Mouse (Mus musculus): ENCODE data around the gene Trip4. TPM values are rescaled to one million over a fixed set of nuclear protein-coding genes. Genes with fewer than 3 reads are reported as not detected.
A peak's percentile ranks its signal among the peaks of the same experiment; 100 is the strongest.
"Not testable (repeated sequence)": the region's sequence is repeated elsewhere in the genome, so short reads cannot be mapped to it uniquely, and the experiment has no call there.

The Trip4 gene
- total RNA-seq, 2 experiments from 2014 or later = 23.9 to 24.4 TPM

GRCm38 (mm10) chr9:65795651-65796050, 112.9 kb downstream of the Trip4 start:
- no peak for DNase-seq (ENCODE audit: low spot score in 2 of 2)

- DNase-seq (ENCODE audit: low spot score in 2 of 2) = no peak
These were observed 114.3 kb downstream of the Trip4 start for GRCm38 (mm10) chr9:65794313-65794712.

GRCm38 (mm10) chr9:65793506-65793905, 115.1 kb downstream of the Trip4 start:
- DNase-seq (ENCODE audit: low spot score in 2 of 2) = no peak

- DNase-seq (ENCODE audit: low spot score in 2 of 2) = peak in 1 of 2 experiments; percentile 16
These were observed 115.5 kb downstream of the Trip4 start for GRCm38 (mm10) chr9:65793086-65793485.

- no peak for DNase-seq (ENCODE audit: low spot score in 2 of 2)
These were observed 116.7 kb downstream of the Trip4 start for GRCm38 (mm10) chr9:65791846-65792245.

GRCm38 (mm10) chr9:65791106-65791505, 117.5 kb downstream of the Trip4 start:
- DNase-seq (ENCODE audit: low spot score in 2 of 2) = no peak

- DNase-seq (ENCODE audit: low spot score in 2 of 2) = no peak
These were observed 118.8 kb downstream of the Trip4 start for GRCm38 (mm10) chr9:65789788-65790187.

GRCm38 (mm10) chr9:65788556-65788955, 120.0 kb downstream of the Trip4 start:
- no peak for DNase-seq (ENCODE audit: low spot score in 2 of 2)

GRCm38 (mm10) chr9:65787829-65788344, 120.7 kb downstream of the Trip4 start:
- DNase-seq (ENCODE audit: low spot score in 2 of 2) = no peak

GRCm38 (mm10) chr9:65786885-65787787, 121.5 kb downstream of the Trip4 start:
- no peak for DNase-seq (ENCODE audit: low spot score in 2 of 2)

GRCm38 (mm10) chr9:65785772-65786368, 122.7 kb downstream of the Trip4 start:
- DNase-seq (ENCODE audit: low spot score in 2 of 2) = no peak

- not testable (repeated sequence) for DNase-seq (ENCODE audit: low spot score in 2 of 2)
These were observed 129.0 kb downstream of the Trip4 start for GRCm38 (mm10) chr9:65779619-65780018.

Other genes starting within 250 kb of the Trip4 start
- 100 to 1,000 TPM; 232 to 238 TPM for gene Oaz2, start 240.8 kb downstream of the Trip4 start, total RNA-seq (2021)
- gene Zfp609, start 81.2 kb downstream of the Trip4 start, total RNA-seq (2021) = 10 to 100 TPM; 34.1 to 39.0 TPM
- 10 to 100 TPM; 28.6 to 29.1 TPM for gene Pclaf, start 18.6 kb downstream of the Trip4 start, total RNA-seq (2021)
- gene Csnk1g1, start 130 bp upstream of the Trip4 start, total RNA-seq (2021) = 10 to 100 TPM; 15.3 to 16.5 TPM
- 100 to 1,000 TPM; 355 to 362 TPM for gene Ppib, start 151.4 kb upstream of the Trip4 start, total RNA-seq (2021)
- gene Snx22, start 160.9 kb upstream of the Trip4 start, total RNA-seq (2021) = under 1 TPM; 0.52 to 0.83 TPM
- gene Snx1, start 217.8 kb upstream of the Trip4 start, total RNA-seq (2021) = 10 to 100 TPM; 71.9 to 77.6 TPM
- gene Ciao2a, start 217.8 kb upstream of the Trip4 start, total RNA-seq (2021) = 10 to 100 TPM; 50.4 to 57.5 TPM
- 10 to 100 TPM; 10.2 to 12.3 TPM for gene Dapk2, start 249.4 kb upstream of the Trip4 start, total RNA-seq (2021)